Mouse (Mus musculus): Measurements from ENCODE around the gene Olfr553.

DNA sequence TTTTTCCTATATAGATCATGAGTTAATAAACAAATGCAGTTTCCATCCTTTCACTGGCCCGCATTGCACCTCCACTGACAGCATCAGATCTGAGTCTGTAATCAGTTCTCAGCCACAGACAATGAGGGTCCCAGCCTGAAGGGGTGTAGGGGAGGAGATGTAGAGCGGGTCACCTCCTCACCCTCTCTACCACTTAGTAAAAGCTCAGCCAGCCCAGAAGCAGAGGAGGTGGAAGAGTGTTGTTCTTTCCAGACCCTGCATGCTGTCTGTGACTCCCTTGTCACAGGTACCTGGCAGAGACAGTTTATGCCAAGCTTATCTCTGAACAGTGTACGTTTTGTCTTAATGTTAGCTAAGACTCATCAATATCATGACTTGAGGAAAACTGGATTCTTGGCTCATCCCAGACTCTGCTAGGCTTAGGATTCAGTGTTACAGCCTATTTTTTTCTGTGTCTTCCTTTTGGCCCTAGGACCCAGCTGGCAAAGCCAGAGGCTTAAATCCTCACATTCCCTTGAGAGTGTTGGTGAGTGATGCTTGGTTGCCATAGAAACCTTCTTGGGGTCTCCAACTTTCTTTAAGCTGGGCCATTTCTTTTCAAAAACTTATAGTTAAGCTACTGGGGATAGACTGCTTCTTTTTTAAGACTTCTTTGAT lies 44.7 kb downstream of the Olfr553 start:
- TF ChIP-seq GATA1 (IDR thresholded peaks at IDR 0.05; ENCODE audit: low read length) (no peak), TAL1 (IDR thresholded peaks at IDR 0.05; ENCODE audit: low read length) (no peak)
